Mouse (Mus musculus): ENCODE data around the gene Elk4. TPM values are rescaled to one million over a fixed set of nuclear protein-coding genes. Genes with fewer than 3 reads are reported as not detected.

Gene Elk4
- polyA plus RNA-seq, 1 experiment from 2014 or later = 17.0 TPM

DNA sequence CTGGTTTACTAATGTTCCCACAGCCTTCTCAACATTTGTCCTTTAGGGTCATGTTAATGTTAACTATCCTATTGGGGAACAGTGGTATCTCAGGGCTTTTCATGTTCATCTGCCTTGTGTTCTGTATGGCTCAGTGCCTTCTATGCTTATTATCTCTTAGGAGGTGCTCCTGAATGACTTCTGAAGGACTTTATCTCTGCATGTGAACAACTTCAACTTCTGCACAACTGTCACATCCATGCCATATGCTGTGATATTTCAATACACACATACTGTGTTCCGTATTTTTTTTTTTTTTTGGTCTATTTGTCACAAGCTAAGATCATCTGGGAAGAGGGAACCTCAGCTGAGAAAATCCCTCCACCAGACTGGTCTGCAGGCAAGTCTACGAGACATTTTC lies 71.0 kb downstream of the Elk4 start:
- WGBS = 85% methylated on average over 2 of the region's 2 CpGs
- H3K9ac ChIP-seq (ENCODE audit: low read length) = no peak overlapping the region
- H3K4me3 ChIP-seq (ENCODE audit: low read depth, low read length) = no peak overlapping the region
- no peak overlapping the region for H3K27ac ChIP-seq (ENCODE audit: low read depth, low read length)
- H3K4me2 ChIP-seq (ENCODE audit: low read length) = no peak overlapping the region
- DNase-seq (ENCODE audit: low spot score) (no peak), ATAC-seq (no peak)
- no peaks in the 10 kb centered on the region for H3K36me3 ChIP-seq (ENCODE audit: control insufficient read depth, insufficient read depth, low read length)
- no peaks in the 10 kb centered on the region for H3K4me1 ChIP-seq (ENCODE audit: control insufficient read depth, insufficient read depth, low read length)
- H3K27me3 ChIP-seq (replicated peaks; ENCODE audit: control insufficient read depth, insufficient read depth, low read length) = no peaks in the 10 kb centered on the region
- H3K9me3 ChIP-seq (replicated peaks; ENCODE audit: control insufficient read depth, low read length) = no peaks in the 10 kb centered on the region

Other genes with a start within 250 kb of the Elk4 start
- 0.31 and 0.42 TPM in 2 replicates for gene Pm20d1, start 210.2 kb upstream of the Elk4 start, polyA plus RNA-seq (2014; fragmentation: Nextera tagmentation; extraction: Ambion mirVana)
- 11.9 and 14.5 TPM in 2 replicates for gene Slc41a1, start 180.1 kb upstream of the Elk4 start, polyA plus RNA-seq (2014; fragmentation: Nextera tagmentation; extraction: Ambion mirVana)
- 8.2 and 9.3 TPM in 2 replicates for gene Rab29, start 140.4 kb upstream of the Elk4 start, polyA plus RNA-seq (2014; fragmentation: Nextera tagmentation; extraction: Ambion mirVana)
- 33.0 and 37.4 TPM in 2 replicates for gene Nucks1, start 97.1 kb upstream of the Elk4 start, polyA plus RNA-seq (2014; fragmentation: Nextera tagmentation; extraction: Ambion mirVana)
- 1.5 and 1.8 TPM in 2 replicates for gene Slc45a3, start 44.6 kb upstream of the Elk4 start, polyA plus RNA-seq (2014; fragmentation: Nextera tagmentation; extraction: Ambion mirVana)
- 3.7 and 5.0 TPM in 2 replicates for gene Mfsd4a, start 60.5 kb downstream of the Elk4 start, polyA plus RNA-seq (2014; fragmentation: Nextera tagmentation; extraction: Ambion mirVana)
- 0.31 and 0.69 TPM in 2 replicates for gene Cdk18, start 132.1 kb downstream of the Elk4 start, polyA plus RNA-seq (2014; fragmentation: Nextera tagmentation; extraction: Ambion mirVana)
- gene Lemd1, start 183.8 kb downstream of the Elk4 start, polyA plus RNA-seq (2014; fragmentation: Nextera tagmentation; extraction: Ambion mirVana) = 15.5 and 18.7 TPM in 2 replicates
- gene AC124108.1, start 183.8 kb downstream of the Elk4 start, polyA plus RNA-seq (2014; fragmentation: Nextera tagmentation; extraction: Ambion mirVana) = 2.2 and 2.9 TPM in 2 replicates
- not detected in 2 replicates for gene Gm10188, start 222.2 kb downstream of the Elk4 start, polyA plus RNA-seq (2014; fragmentation: Nextera tagmentation; extraction: Ambion mirVana)

Measured in forebrain, embryonic 14.5 days (tissue).